Mouse (Mus musculus) T-helper 1 cell (primary cell): Measurements from ENCODE around the gene Gdf11.

Experiments used
- in situ Hi-C: fragments of 300-600 bp; cut with MboI, MseI; formaldehyde crosslinking; loops from one replicate; pipeline ENCODE4 v1.15.1; 2025; ENCODE audit warnings: high pct_unique_total_duplicates

The Gdf11 gene

GRCm38 (mm10) chr10:128919966-128920365 lies 28.4 kb upstream of the Gdf11 start:
- in situ Hi-C loops, result no loop called here

GRCm38 (mm10) chr10:128919203-128919631 lies 27.7 kb upstream of the Gdf11 start:
- in situ Hi-C loops, result no loop called here

- in situ Hi-C loops, result no loop called here
These were observed 26.7 kb upstream of the Gdf11 start for GRCm38 (mm10) chr10:128918246-128918645.

- in situ Hi-C loops, result no loop called here
These were observed 25.9 kb upstream of the Gdf11 start for GRCm38 (mm10) chr10:128917400-128917799.

- in situ Hi-C loops, result no loop called here
These were observed 25.1 kb upstream of the Gdf11 start for GRCm38 (mm10) chr10:128916665-128917064.

GRCm38 (mm10) chr10:128915550-128915949 lies 24.0 kb upstream of the Gdf11 start:
- in situ Hi-C loops, result no loop called here

- in situ Hi-C loops, result no loop called here
These were observed 22.2 kb upstream of the Gdf11 start for GRCm38 (mm10) chr10:128913696-128914095.

GRCm38 (mm10) chr10:128913219-128913618 lies 21.7 kb upstream of the Gdf11 start:
- in situ Hi-C loops, result no loop called here

- in situ Hi-C loops, result no loop called here
These were observed 21.3 kb upstream of the Gdf11 start for GRCm38 (mm10) chr10:128912791-128913190.

GRCm38 (mm10) chr10:128912268-128912667 lies 20.8 kb upstream of the Gdf11 start:
- in situ Hi-C loops, result no loop called here

GRCm38 (mm10) chr10:128911430-128911829 lies 19.9 kb upstream of the Gdf11 start:
- in situ Hi-C loops, result no loop called here

- in situ Hi-C loops, result no loop called here
These were observed 18.7 kb upstream of the Gdf11 start for GRCm38 (mm10) chr10:128910066-128910841.

GRCm38 (mm10) chr10:128909567-128910028 lies 18.1 kb upstream of the Gdf11 start:
- in situ Hi-C loops, result no loop called here

GRCm38 (mm10) chr10:128908778-128909448 lies 17.4 kb upstream of the Gdf11 start:
- in situ Hi-C loops, result no loop called here

- in situ Hi-C loops, result no loop called here
These were observed 13.3 kb upstream of the Gdf11 start for GRCm38 (mm10) chr10:128904812-128905211.

GRCm38 (mm10) chr10:128902409-128902988 lies 11.0 kb upstream of the Gdf11 start:
- in situ Hi-C loops, result no loop called here

GRCm38 (mm10) chr10:128901409-128901808 lies 9.9 kb upstream of the Gdf11 start:
- in situ Hi-C loops, result no loop called here

- in situ Hi-C loops, result no loop called here
These were observed 9.2 kb upstream of the Gdf11 start, which contains the start of gene Cd63 for GRCm38 (mm10) chr10:128900698-128901097. Cd63 (plus strand) TSS chr10:128900989.

- in situ Hi-C loops, result loop anchor here (5.0 to 10.0 kb wide), 2 partner anchors 55 to 123 kb away; no protein-coding TSS in a partner anchor
These were observed 8.4 kb upstream of the Gdf11 start for GRCm38 (mm10) chr10:128899759-128900490.

GRCm38 (mm10) chr10:128897501-128897900 lies 6.0 kb upstream of the Gdf11 start:
- in situ Hi-C loops, result loop anchor here (5.0 to 10.0 kb wide), 2 partner anchors 53 to 120 kb away; no protein-coding TSS in a partner anchor

GRCm38 (mm10) chr10:128896807-128897206 lies 5.3 kb upstream of the Gdf11 start:
- in situ Hi-C loops, result loop anchor here (5.0 to 10.0 kb wide), 2 partner anchors 52 to 120 kb away; no protein-coding TSS in a partner anchor
